Mouse (Mus musculus) frontal cortex, postnatal 36 days (tissue): ENCODE results near the gene Clps.
A peak's percentile ranks its signal among the peaks of the same experiment; 100 is the strongest.
"Not testable (repeated sequence)": the region's sequence is repeated elsewhere in the genome, so short reads cannot be mapped to it uniquely, and the experiment has no call there.

ENCODE experiments used
- DNase-seq, 2 experiments: peaks; one replicate each; pipeline ENCODE4 v3.0.0; 2022; ENCODE audit warnings: low spot score in 2 of 2

The Clps gene

GRCm38 (mm10) chr17:28560598-28560997, at the start of gene Clps:
Gene Clps (minus strand): TSS chr17:28560766.
- DNase-seq: no peak

- DNase-seq: no peak
Measured at GRCm38 (mm10) chr17:28609543-28609942, 49.0 kb upstream of the Clps start.

- no peak for DNase-seq
Measured at GRCm38 (mm10) chr17:28601557-28602250, 41.1 kb upstream of the Clps start.

GRCm38 (mm10) chr17:28600780-28601179, 40.2 kb upstream of the Clps start:
- DNase-seq: no peak

- DNase-seq: no peak
Measured at GRCm38 (mm10) chr17:28593965-28594364, 33.4 kb upstream of the Clps start.

GRCm38 (mm10) chr17:28592998-28593397, 32.4 kb upstream of the Clps start:
- DNase-seq: peak; percentile 75 to 79

GRCm38 (mm10) chr17:28591476-28591875, 30.9 kb upstream of the Clps start:
- DNase-seq: no peak

- DNase-seq: no peak
Measured at GRCm38 (mm10) chr17:28590596-28590995, 30.0 kb upstream of the Clps start.

GRCm38 (mm10) chr17:28588591-28588990, 28.0 kb upstream of the Clps start:
- no peak for DNase-seq

GRCm38 (mm10) chr17:28586509-28586908, 25.9 kb upstream of the Clps start:
- no peak for DNase-seq

GRCm38 (mm10) chr17:28581056-28581455, 20.5 kb upstream of the Clps start:
- no peak for DNase-seq

- no peak for DNase-seq
Measured at GRCm38 (mm10) chr17:28580396-28580795, 19.8 kb upstream of the Clps start.

- DNase-seq: no peak
Measured at GRCm38 (mm10) chr17:28575244-28576125, 14.9 kb upstream of the Clps start, which contains the start of gene Lhfpl5. Gene Lhfpl5 (plus strand): TSS chr17:28575641.

- peak in 1 of 2 experiments; percentile 45 for DNase-seq
Measured at GRCm38 (mm10) chr17:28572941-28573340, 12.4 kb upstream of the Clps start.

GRCm38 (mm10) chr17:28572521-28572920, 12.0 kb upstream of the Clps start:
- no peak for DNase-seq

GRCm38 (mm10) chr17:28571868-28572267, 11.3 kb upstream of the Clps start:
- no peak for DNase-seq

GRCm38 (mm10) chr17:28567541-28567940, 7.0 kb upstream of the Clps start:
- DNase-seq: no peak

GRCm38 (mm10) chr17:28565181-28565580, 4.6 kb upstream of the Clps start:
- DNase-seq: no peak

- no peak for DNase-seq
Measured at GRCm38 (mm10) chr17:28561613-28562012, 1.0 kb upstream of the Clps start.

GRCm38 (mm10) chr17:28557772-28558171, 2.8 kb downstream of the Clps start:
- no peak for DNase-seq

- DNase-seq: no peak
Measured at GRCm38 (mm10) chr17:28556635-28557396, 3.8 kb downstream of the Clps start.

- DNase-seq: not testable (repeated sequence)
Measured at GRCm38 (mm10) chr17:28554021-28554420, 6.5 kb downstream of the Clps start.
